In genomic region chr2:25431308-25431855, GRCm38 (mm10) we compare ENCODE assay signal across 16 mouse cellular contexts. TPM values are rescaled to one million over a fixed set of nuclear protein-coding genes. Genes with fewer than 3 reads are reported as not detected.
DNase-seq lines count a peak whose midpoint lies in the region; ATAC-seq and TF ChIP-seq lines count a peak whose summit lies in the region.
"Had no signal": no experiment of that assay in that cellular context is flagged by ENCODE, and none has a peak within 500 bp of the region (broad histone marks: within the 10 kb centered on the region; RNA-seq: fewer than 3 reads in every experiment).

No protein-coding gene starts in this region.

- WGBS in forebrain, embryonic 13.5 days = 75% methylated on average over 6 of the region's 6 CpGs
- 73% methylated on average over 6 of the region's 6 CpGs for WGBS in forebrain, postnatal 0 days
- 66% methylated on average over 6 of the region's 6 CpGs for whole genome bisulfite sequencing in kidney, postnatal 0 days
- WGBS in stomach, embryonic 16.5 days = 77% methylated on average over 6 of the region's 6 CpGs
- WGBS in stomach, postnatal 0 days = 76% methylated on average over 6 of the region's 6 CpGs
- WGBS in midbrain, postnatal 0 days = 44% methylated on average over 6 of the region's 6 CpGs
- 80% methylated on average over 6 of the region's 6 CpGs for WGBS in intestine, postnatal 0 days

- no peak for DNase-seq in forebrain, postnatal 0 days
- DNase-seq in kidney, postnatal 0 days (ENCODE audit: low spot score) = no peak
- DNase-seq in kidney, adult 9 months = no peak
- DNase-seq in stomach, postnatal 0 days (ENCODE audit: low spot score) = no peak
- DNase-seq in midbrain, postnatal 0 days (ENCODE audit: low spot score) = no peak
- DNase-seq: heart, adult 2 months; lung, postnatal 36 days had no signal

- H3K27ac ChIP-seq in forebrain, embryonic 13.5 days = no peak overlapping the region
- no peak overlapping the region for H3K27ac ChIP-seq in forebrain, postnatal 0 days (ENCODE audit: low read depth, low read length)
- peak overlapping the region; percentile 31; the same call in 1 of the 2 replicates for H3K27ac ChIP-seq in kidney, postnatal 0 days
- no peak overlapping the region for H3K27ac ChIP-seq in stomach, embryonic 16.5 days (ENCODE audit: low read length)
- no peak overlapping the region for H3K27ac ChIP-seq in stomach, postnatal 0 days (replicated peaks)
- H3K27ac ChIP-seq in midbrain, postnatal 0 days (ENCODE audit: low read depth, low read length) = no peak overlapping the region
- no peak overlapping the region for H3K27ac ChIP-seq in intestine, postnatal 0 days (ENCODE audit: low read depth, low read length)
- H3K27ac ChIP-seq: forebrain, embryonic 12.5 days; heart, adult 2 months; limb, embryonic 10.5 days; liver, embryonic 15.5 days had no signal

- peaks cover 32% of the 10 kb centered on the region for H3K4me1 ChIP-seq in forebrain, embryonic 13.5 days
- H3K4me1 ChIP-seq in forebrain, postnatal 0 days (ENCODE audit: insufficient read depth) = peaks cover 4% of the 10 kb centered on the region
- peaks cover 23% of the 10 kb centered on the region; the same call in 1 of the 2 replicates for H3K4me1 ChIP-seq in kidney, postnatal 0 days (replicated peaks; ENCODE audit: insufficient read depth, low read length)
- no peaks in the 10 kb centered on the region for H3K4me1 ChIP-seq in stomach, embryonic 16.5 days (ENCODE audit: control insufficient read depth, insufficient read depth, low read length)
- H3K4me1 ChIP-seq in stomach, postnatal 0 days (replicated peaks; ENCODE audit: control insufficient read depth, insufficient read depth) = no peaks in the 10 kb centered on the region
- H3K4me1 ChIP-seq in midbrain, postnatal 0 days (ENCODE audit: insufficient read depth, low read length) = peaks cover 16% of the 10 kb centered on the region
- H3K4me1 ChIP-seq in intestine, postnatal 0 days (replicated peaks; ENCODE audit: control insufficient read depth, insufficient read depth, low read length) = no peaks in the 10 kb centered on the region; the same call in 1 of the 2 replicates

- TF ChIP-seq EP300 in stomach, postnatal 0 days (optimal IDR thresholded peaks at IDR 0.05) = no peak

- H3K9me3 ChIP-seq in forebrain, embryonic 13.5 days (replicated peaks) = no peaks in the 10 kb centered on the region
- H3K9me3 ChIP-seq in forebrain, postnatal 0 days (ENCODE audit: low read length) = no peaks in the 10 kb centered on the region
- H3K9me3 ChIP-seq in kidney, postnatal 0 days (replicated peaks; ENCODE audit: low read length) = no peaks in the 10 kb centered on the region
- no peaks in the 10 kb centered on the region for H3K9me3 ChIP-seq in stomach, embryonic 16.5 days (replicated peaks; ENCODE audit: control insufficient read depth, low read length)
- no peaks in the 10 kb centered on the region for H3K9me3 ChIP-seq in stomach, postnatal 0 days (ENCODE audit: control insufficient read depth, low read length)
- H3K9me3 ChIP-seq in midbrain, postnatal 0 days (ENCODE audit: low read length) = no peaks in the 10 kb centered on the region
- H3K9me3 ChIP-seq in intestine, postnatal 0 days (ENCODE audit: control insufficient read depth) = no peaks in the 10 kb centered on the region
- H3K9me3 ChIP-seq: forebrain, embryonic 12.5 days; limb, embryonic 10.5 days; liver, embryonic 15.5 days had no signal

- peak overlapping the region; percentile 15; the same call in 1 of the 2 replicates for H3K4me2 ChIP-seq in forebrain, embryonic 13.5 days
- H3K4me2 ChIP-seq in forebrain, postnatal 0 days (ENCODE audit: low read depth) = no peak overlapping the region
- H3K4me2 ChIP-seq in kidney, postnatal 0 days (ENCODE audit: low read length) = peak overlapping the region; percentile 98; the same call in 1 of the 2 replicates
- H3K4me2 ChIP-seq in stomach, embryonic 16.5 days (ENCODE audit: low read depth, low read length) = no peak overlapping the region
- no peak overlapping the region for H3K4me2 ChIP-seq in stomach, postnatal 0 days (replicated peaks; ENCODE audit: low read depth)
- peak overlapping the region; percentile 69 for H3K4me2 ChIP-seq in midbrain, postnatal 0 days (ENCODE audit: low read depth, low read length, poor library complexity, severe bottlenecking)
- no peak overlapping the region for H3K4me2 ChIP-seq in intestine, postnatal 0 days (replicated peaks; ENCODE audit: low read depth)
- H3K4me2 ChIP-seq: forebrain, embryonic 12.5 days; liver, embryonic 15.5 days had no signal

- H3K36me3 ChIP-seq in forebrain, embryonic 13.5 days (ENCODE audit: poor library complexity, severe bottlenecking) = peaks cover 35% of the 10 kb centered on the region
- H3K36me3 ChIP-seq in forebrain, postnatal 0 days (ENCODE audit: insufficient read depth) = peaks cover 35% of the 10 kb centered on the region
- H3K36me3 ChIP-seq in kidney, postnatal 0 days (ENCODE audit: insufficient read depth, low read length) = 0 out of 2 replicates have a peak, but pooled peaks cover 9% of the 10 kb centered on the region
- no peaks in the 10 kb centered on the region for H3K36me3 ChIP-seq in stomach, embryonic 16.5 days (ENCODE audit: control insufficient read depth, insufficient read depth, low read length)
- H3K36me3 ChIP-seq in stomach, postnatal 0 days (ENCODE audit: control insufficient read depth, insufficient read depth, low read length) = no peaks in the 10 kb centered on the region
- peaks cover 37% of the 10 kb centered on the region for H3K36me3 ChIP-seq in midbrain, postnatal 0 days (ENCODE audit: insufficient read depth, low read length)
- no peaks in the 10 kb centered on the region for H3K36me3 ChIP-seq in intestine, postnatal 0 days (ENCODE audit: control insufficient read depth, insufficient read depth)
- H3K36me3 ChIP-seq: limb, embryonic 10.5 days; liver, embryonic 15.5 days had no signal

- 0 out of 2 replicates have a peak, but pooled peaks cover 4% of the 10 kb centered on the region for H3K27me3 ChIP-seq in forebrain, embryonic 13.5 days
- no peaks in the 10 kb centered on the region for H3K27me3 ChIP-seq in forebrain, postnatal 0 days (ENCODE audit: insufficient read depth, low read length)
- no peaks in the 10 kb centered on the region for H3K27me3 ChIP-seq in kidney, postnatal 0 days (ENCODE audit: insufficient read depth, low read length)
- H3K27me3 ChIP-seq in stomach, embryonic 16.5 days (ENCODE audit: control insufficient read depth, insufficient read depth, low read length) = 0 out of 2 replicates have a peak, but pooled peaks cover 3% of the 10 kb centered on the region
- no peaks in the 10 kb centered on the region for H3K27me3 ChIP-seq in stomach, postnatal 0 days (ENCODE audit: control insufficient read depth, insufficient read depth, low read length)
- H3K27me3 ChIP-seq in midbrain, postnatal 0 days (ENCODE audit: insufficient read depth, low read length) = no peaks in the 10 kb centered on the region
- no peaks in the 10 kb centered on the region; the same call in 1 of the 2 replicates for H3K27me3 ChIP-seq in intestine, postnatal 0 days (replicated peaks; ENCODE audit: control insufficient read depth, insufficient read depth, low read length)

- no peak for TF ChIP-seq CTCF in forebrain, postnatal 0 days (IDR thresholded peaks at IDR 0.05; ENCODE audit: low read depth)
- no peak for TF ChIP-seq CTCF in kidney, postnatal 0 days (IDR thresholded peaks at IDR 0.05; ENCODE audit: low read depth)
- no peak for TF ChIP-seq CTCF in stomach, postnatal 0 days (IDR thresholded peaks at IDR 0.05; ENCODE audit: low read depth)
- TF ChIP-seq CTCF in midbrain, postnatal 0 days (IDR thresholded peaks at IDR 0.05) = no peak
- TF ChIP-seq CTCF in intestine, postnatal 0 days (IDR thresholded peaks at IDR 0.05; ENCODE audit: low read depth) = no peak

- H3K9ac ChIP-seq in forebrain, embryonic 13.5 days = peak overlapping the region; percentile 26; the same call in 1 of the 2 replicates
- H3K9ac ChIP-seq in forebrain, postnatal 0 days = no peak overlapping the region
- H3K9ac ChIP-seq in kidney, postnatal 0 days (ENCODE audit: low read depth, low read length) = peak overlapping the region; percentile 18; the same call in 1 of the 2 replicates
- H3K9ac ChIP-seq in stomach, embryonic 16.5 days (ENCODE audit: low read length) = 0 out of 2 replicates have a peak overlapping the region, but pooled peaks have one; percentile 26
- H3K9ac ChIP-seq in stomach, postnatal 0 days (ENCODE audit: low read length) = no peak overlapping the region
- peak overlapping the region; percentile 33; the same call in 1 of the 2 replicates for H3K9ac ChIP-seq in midbrain, postnatal 0 days (replicated peaks; ENCODE audit: low read length, poor library complexity, severe bottlenecking)
- H3K9ac ChIP-seq in intestine, postnatal 0 days (ENCODE audit: low read depth, low read length) = no peak overlapping the region
- H3K9ac ChIP-seq: forebrain, embryonic 12.5 days; liver, embryonic 15.5 days had no signal

- no peak for ATAC-seq in forebrain, embryonic 13.5 days
- no peak for ATAC-seq in forebrain, postnatal 0 days
- no peak for ATAC-seq in kidney, postnatal 0 days (replicated peaks; ENCODE audit: low FRiP score, low read depth)
- no peak for ATAC-seq in stomach, embryonic 16.5 days (ENCODE audit: insufficient read depth, low FRiP score)
- no peak for ATAC-seq in stomach, postnatal 0 days (ENCODE audit: low FRiP score, low TSS enrichment)
- no peak for ATAC-seq in midbrain, postnatal 0 days (ENCODE audit: low FRiP score)
- no peak for ATAC-seq in intestine, postnatal 0 days
- ATAC-seq: inflammation-experienced regulatory T-cells, adult 6 months had no signal

- H3K4me3 ChIP-seq in forebrain, embryonic 13.5 days = no peak overlapping the region
- H3K4me3 ChIP-seq in forebrain, postnatal 0 days (ENCODE audit: low read depth, low read length) = no peak overlapping the region
- no peak overlapping the region for H3K4me3 ChIP-seq in kidney, postnatal 0 days (replicated peaks; ENCODE audit: low read depth, low read length)
- H3K4me3 ChIP-seq in stomach, embryonic 16.5 days (replicated peaks; ENCODE audit: low read length) = no peak overlapping the region
- no peak overlapping the region for H3K4me3 ChIP-seq in stomach, postnatal 0 days (ENCODE audit: low read depth, low read length)
- H3K4me3 ChIP-seq in midbrain, postnatal 0 days (ENCODE audit: low read depth, low read length) = no peak overlapping the region
- no peak overlapping the region for H3K4me3 ChIP-seq in intestine, postnatal 0 days (ENCODE audit: low read depth, low read length)
- H3K4me3 ChIP-seq: forebrain, embryonic 12.5 days; heart, adult 2 months; limb, embryonic 10.5 days; liver, embryonic 15.5 days had no signal

RNA-seq across cellular contexts. Expression of gene Abca2, which starts 2.9 kb away (rescaled TPM):
- 5.7 and 8.2 TPM in 2 replicates for polyA plus RNA-seq in forebrain, embryonic 13.5 days (2015; fragmentation: Nextera tagmentation; extraction: Ambion mirVana)
- 51.5 and 67.4 TPM in 2 replicates for total RNA-seq in forebrain, postnatal 0 days (2014; rRNA removed)
- polyA plus RNA-seq in forebrain, postnatal 0 days (2015; fragmentation: Nextera tagmentation; extraction: Ambion mirVana) = 8.8 and 10.5 TPM in 2 replicates
- 9.7 and 9.8 TPM in 2 replicates for polyA plus RNA-seq in kidney, postnatal 0 days (2015; fragmentation: Nextera tagmentation; extraction: Ambion mirVana)
- polyA plus RNA-seq in stomach, embryonic 16.5 days (2015; fragmentation: Nextera tagmentation; extraction: Ambion mirVana) = 4.0 and 4.6 TPM in 2 replicates
- polyA plus RNA-seq in stomach, postnatal 0 days (2015; fragmentation: Nextera tagmentation; extraction: Ambion mirVana) = 1.7 and 2.6 TPM in 2 replicates
- 79.8 and 84.3 TPM in 2 replicates for total RNA-seq in midbrain, postnatal 0 days (2014; rRNA removed)
- 13.5 and 14.5 TPM in 2 replicates for polyA plus RNA-seq in midbrain, postnatal 0 days (2015; fragmentation: Nextera tagmentation; extraction: Ambion mirVana)
- 1.1 and 1.3 TPM in 2 replicates for polyA plus RNA-seq in intestine, postnatal 0 days (2015; fragmentation: Nextera tagmentation; extraction: Ambion mirVana)

RNA-seq across cellular contexts. Expression of gene Fut7, which starts 8.3 kb away (rescaled TPM):
- 0.08 TPM in 1 of 2 replicates, not detected in the other for polyA plus RNA-seq in forebrain, embryonic 13.5 days (2015; fragmentation: Nextera tagmentation; extraction: Ambion mirVana)
- total RNA-seq in forebrain, postnatal 0 days (2014; rRNA removed) = 1.3 TPM in 1 of 2 replicates, not detected in the other
- 0.17 and 0.23 TPM in 2 replicates for polyA plus RNA-seq in forebrain, postnatal 0 days (2015; fragmentation: Nextera tagmentation; extraction: Ambion mirVana)
- polyA plus RNA-seq in kidney, postnatal 0 days (2015; fragmentation: Nextera tagmentation; extraction: Ambion mirVana) = 0.06 TPM in 1 of 2 replicates, not detected in the other
- polyA plus RNA-seq in stomach, embryonic 16.5 days (2015; fragmentation: Nextera tagmentation; extraction: Ambion mirVana) = 0.19 TPM in 1 of 2 replicates, not detected in the other
- 0.12 TPM in 1 of 2 replicates, not detected in the other for polyA plus RNA-seq in stomach, postnatal 0 days (2015; fragmentation: Nextera tagmentation; extraction: Ambion mirVana)
- total RNA-seq in midbrain, postnatal 0 days (2014; rRNA removed) = 0.42 and 1.6 TPM in 2 replicates
- 0.22 and 0.23 TPM in 2 replicates for polyA plus RNA-seq in midbrain, postnatal 0 days (2015; fragmentation: Nextera tagmentation; extraction: Ambion mirVana)
- 0.26 and 0.27 TPM in 2 replicates for polyA plus RNA-seq in intestine, postnatal 0 days (2015; fragmentation: Nextera tagmentation; extraction: Ambion mirVana)
- total RNA-seq: ES-E14 had no signal
- polyA plus RNA-seq: heart, postnatal 0 days; limb, embryonic 10.5 days had no signal

RNA-seq across cellular contexts. Expression of gene Clic3, which starts 25.3 kb away (rescaled TPM):
- polyA plus RNA-seq in forebrain, embryonic 13.5 days (2015; fragmentation: Nextera tagmentation; extraction: Ambion mirVana) = 2.4 and 3.2 TPM in 2 replicates
- 0.48 TPM in 1 of 2 replicates, not detected in the other for total RNA-seq in forebrain, postnatal 0 days (2014; rRNA removed)
- 2.5 and 3.6 TPM in 2 replicates for polyA plus RNA-seq in forebrain, postnatal 0 days (2015; fragmentation: Nextera tagmentation; extraction: Ambion mirVana)
- 7.7 and 10.3 TPM in 2 replicates for polyA plus RNA-seq in kidney, postnatal 0 days (2015; fragmentation: Nextera tagmentation; extraction: Ambion mirVana)
- 60.5 and 113 TPM in 2 replicates for polyA plus RNA-seq in stomach, embryonic 16.5 days (2015; fragmentation: Nextera tagmentation; extraction: Ambion mirVana)
- polyA plus RNA-seq in stomach, postnatal 0 days (2015; fragmentation: Nextera tagmentation; extraction: Ambion mirVana) = 246 and 272 TPM in 2 replicates
- total RNA-seq in midbrain, postnatal 0 days (2014; rRNA removed) = 0.61 and 0.66 TPM in 2 replicates
- polyA plus RNA-seq in midbrain, postnatal 0 days (2015; fragmentation: Nextera tagmentation; extraction: Ambion mirVana) = 2.0 and 2.4 TPM in 2 replicates
- 2.0 and 2.8 TPM in 2 replicates for polyA plus RNA-seq in intestine, postnatal 0 days (2015; fragmentation: Nextera tagmentation; extraction: Ambion mirVana)

RNA-seq across cellular contexts. Expression of gene Paxx, which starts 29.5 kb away (rescaled TPM):
- 62.0 and 65.9 TPM in 2 replicates for polyA plus RNA-seq in forebrain, embryonic 13.5 days (2015; fragmentation: Nextera tagmentation; extraction: Ambion mirVana)
- total RNA-seq in forebrain, postnatal 0 days (2014; rRNA removed) = 154 and 164 TPM in 2 replicates
- polyA plus RNA-seq in forebrain, postnatal 0 days (2015; fragmentation: Nextera tagmentation; extraction: Ambion mirVana) = 151 and 154 TPM in 2 replicates
- polyA plus RNA-seq in kidney, postnatal 0 days (2015; fragmentation: Nextera tagmentation; extraction: Ambion mirVana) = 42.0 and 45.0 TPM in 2 replicates
- 44.1 and 49.4 TPM in 2 replicates for polyA plus RNA-seq in stomach, embryonic 16.5 days (2015; fragmentation: Nextera tagmentation; extraction: Ambion mirVana)
- polyA plus RNA-seq in stomach, postnatal 0 days (2015; fragmentation: Nextera tagmentation; extraction: Ambion mirVana) = 51.7 and 59.7 TPM in 2 replicates
- total RNA-seq in midbrain, postnatal 0 days (2014; rRNA removed) = 163 and 195 TPM in 2 replicates
- polyA plus RNA-seq in midbrain, postnatal 0 days (2015; fragmentation: Nextera tagmentation; extraction: Ambion mirVana) = 151 and 165 TPM in 2 replicates
- polyA plus RNA-seq in intestine, postnatal 0 days (2015; fragmentation: Nextera tagmentation; extraction: Ambion mirVana) = 41.2 and 46.2 TPM in 2 replicates

RNA-seq across cellular contexts. Expression of gene Npdc1, which starts 32.2 kb away (rescaled TPM):
- polyA plus RNA-seq in forebrain, embryonic 13.5 days (2015; fragmentation: Nextera tagmentation; extraction: Ambion mirVana) = 287 and 315 TPM in 2 replicates
- total RNA-seq in forebrain, postnatal 0 days (2014; rRNA removed) = 179 and 188 TPM in 2 replicates
- 413 and 442 TPM in 2 replicates for polyA plus RNA-seq in forebrain, postnatal 0 days (2015; fragmentation: Nextera tagmentation; extraction: Ambion mirVana)
- 43.9 and 49.9 TPM in 2 replicates for polyA plus RNA-seq in kidney, postnatal 0 days (2015; fragmentation: Nextera tagmentation; extraction: Ambion mirVana)
- 54.9 and 66.1 TPM in 2 replicates for polyA plus RNA-seq in stomach, embryonic 16.5 days (2015; fragmentation: Nextera tagmentation; extraction: Ambion mirVana)
- 52.8 and 53.0 TPM in 2 replicates for polyA plus RNA-seq in stomach, postnatal 0 days (2015; fragmentation: Nextera tagmentation; extraction: Ambion mirVana)
- total RNA-seq in midbrain, postnatal 0 days (2014; rRNA removed) = 199 and 234 TPM in 2 replicates
- 470 and 481 TPM in 2 replicates for polyA plus RNA-seq in midbrain, postnatal 0 days (2015; fragmentation: Nextera tagmentation; extraction: Ambion mirVana)
- polyA plus RNA-seq in intestine, postnatal 0 days (2015; fragmentation: Nextera tagmentation; extraction: Ambion mirVana) = 49.2 and 52.3 TPM in 2 replicates

Comparison
In these comparisons a context has a peak if more than half of its experiments do, and no peak if none do; other contexts are left out.
1. H3K4me2 ChIP-seq: peak in forebrain, embryonic 13.5 days (single experiment), kidney, postnatal 0 days (single experiment) and midbrain, postnatal 0 days (single experiment); none in forebrain, postnatal 0 days (single experiment), stomach, embryonic 16.5 days (single experiment), stomach, postnatal 0 days (single experiment) and intestine, postnatal 0 days (single experiment).
2. H3K9ac ChIP-seq: peak in forebrain, embryonic 13.5 days (single experiment), kidney, postnatal 0 days (single experiment), stomach, embryonic 16.5 days (single experiment) and midbrain, postnatal 0 days (single experiment); none in forebrain, postnatal 0 days (single experiment), stomach, postnatal 0 days (single experiment) and intestine, postnatal 0 days (single experiment).